Mouse (Mus musculus) limb, embryonic 14.5 days (tissue): Measurements from ENCODE around the gene Fam120b. TPM values are rescaled to one million over a fixed set of nuclear protein-coding genes. Genes with fewer than 3 reads are reported as not detected.

ENCODE experiments used
- ATAC-seq: fragments of 200-750 bp; cut with Nextera tagmentation; 2 replicates; pipeline ENCODE4 v1.8.0; 2017; ENCODE audit warnings: low read depth, moderate number of reproducible peaks, moderate TSS enrichment; ENCODE audit not compliant: low FRiP score
- DNase-seq: peaks from one replicate; pipeline ENCODE4 v3.0.0-alpha.2; 2015; ENCODE audit warnings: low spot score
- H3K27ac ChIP-seq: fragments of 300-500 bp; sonication (generic); replicated peaks from 2 replicates; pipeline ENCODE4 v1.5.1; 2014; ENCODE audit warnings: low read depth, mild to moderate bottlenecking, low read length, moderate library complexity, mixed read lengths
- H3K27me3 ChIP-seq: fragments of 300-500 bp; sonication (generic); 2 replicates; pipeline ENCODE4 v1.6.1; 2014; ENCODE audit warnings: low read length, mixed read lengths; ENCODE audit not compliant: control insufficient read depth, insufficient read depth
- H3K36me3 ChIP-seq: fragments of 300-500 bp; sonication (generic); 2 replicates; pipeline ENCODE4 v1.6.1; 2014; ENCODE audit warnings: mild to moderate bottlenecking, low read length, moderate library complexity, mixed read lengths; ENCODE audit not compliant: control insufficient read depth, insufficient read depth
- H3K4me1 ChIP-seq: fragments of 300-500 bp; sonication (generic); 2 replicates; pipeline ENCODE4 v1.6.1; 2014; ENCODE audit warnings: antibody characterized with exemption, low read length, mixed read lengths; ENCODE audit not compliant: control insufficient read depth, insufficient read depth
- H3K4me2 ChIP-seq: fragments of 300-500 bp; sonication (generic); replicated peaks from 2 replicates; pipeline ENCODE4 v1.6.1; 2014; ENCODE audit warnings: low read depth, mild to moderate bottlenecking, low read length, moderate library complexity; ENCODE audit not compliant: severe bottlenecking
- H3K4me3 ChIP-seq: fragments of 300-500 bp; sonication (generic); replicated peaks from 2 replicates; pipeline ENCODE4 v1.5.1; 2014; ENCODE audit warnings: low read length
- H3K9ac ChIP-seq: fragments of 300-500 bp; sonication (generic); 2 replicates; pipeline ENCODE4 v1.6.1; 2014; ENCODE audit warnings: mild to moderate bottlenecking, low read depth, low read length, moderate library complexity; ENCODE audit not compliant: severe bottlenecking
- H3K9me3 ChIP-seq: fragments of 300-500 bp; sonication (generic); 2 replicates; pipeline ENCODE4 v1.6.1; 2016; ENCODE audit warnings: low read length; ENCODE audit not compliant: control insufficient read depth
- POLR2A ChIP-seq: fragments of 200-500 bp; IDR thresholded peaks from 2 replicates; pipeline ENCODE4 v1.8.0; 2012; ENCODE audit warnings: inconsistent platforms, mild to moderate bottlenecking, moderate library complexity, borderline replicate concordance; ENCODE audit not compliant: insufficient read depth, insufficient read length; ENCODE audit errors: extremely low read depth
- WGBS: fragments of 180-500 bp; shearing (Covaris S2); extraction: QIAGEN DNeasy Blood & Tissue Kit; methylation state at CpG from one replicate; pipeline ENCODE4 v1.1.7; 2014; 5-methylcytosine and 5-hydroxymethylcytosine counted together
- polyA plus RNA-seq, 2 experiments: library from polyadenylated mRNA; depleted of rRNA in 1 of 2; stranded (reverse) in 1 of 2; unstranded in 1 of 2; fragments of >200 nt; fragmentation: Nextera tagmentation in 1 of 2; extraction: Ambion mirVana in 1 of 2; gene quantifications; 2 replicates each; pipeline versions ENCODE4 v1.2.1 to v1.2.3; 2012 to 2014

Fam120b gene
- polyA plus RNA-seq, 2 experiments, result 18.9 to 25.7 TPM

- Histone ChIP-seq H3K4me2 (no peak overlapping the region), H3K4me3 (no peak overlapping the region), H3K27me3 (no peaks in the 10 kb centered on the region), H3K9ac (no peak overlapping the region), H3K27ac (no peak overlapping the region), H3K9me3 (no peaks in the 10 kb centered on the region), H3K36me3 (no peaks in the 10 kb centered on the region), H3K4me1 (no peaks in the 10 kb centered on the region)
- DNase-seq, result no peak
- no peak for ATAC-seq
- no peak for TF ChIP-seq POLR2A
- 65% methylated on average over 5 of the region's 5 CpGs for WGBS
Measured at GRCm38 (mm10) chr17:15356526-15356925, 39.5 kb upstream of the Fam120b start.

- DNase-seq, result peak; percentile 38
- no peak for TF ChIP-seq POLR2A
- no peaks in the 10 kb centered on the region for H3K36me3 ChIP-seq
- WGBS, result 61% methylated on average over 3 of the region's 3 CpGs
- no peak for ATAC-seq
- H3K27me3 ChIP-seq, result no peaks in the 10 kb centered on the region
- no peak overlapping the region for H3K4me3 ChIP-seq
- no peak overlapping the region for H3K9ac ChIP-seq
- no peak overlapping the region for H3K27ac ChIP-seq
- no peaks in the 10 kb centered on the region for H3K4me1 ChIP-seq
- no peaks in the 10 kb centered on the region for H3K9me3 ChIP-seq
- no peak overlapping the region for H3K4me2 ChIP-seq
Measured at GRCm38 (mm10) chr17:15357071-15357470, 38.9 kb upstream of the Fam120b start.

DNA sequence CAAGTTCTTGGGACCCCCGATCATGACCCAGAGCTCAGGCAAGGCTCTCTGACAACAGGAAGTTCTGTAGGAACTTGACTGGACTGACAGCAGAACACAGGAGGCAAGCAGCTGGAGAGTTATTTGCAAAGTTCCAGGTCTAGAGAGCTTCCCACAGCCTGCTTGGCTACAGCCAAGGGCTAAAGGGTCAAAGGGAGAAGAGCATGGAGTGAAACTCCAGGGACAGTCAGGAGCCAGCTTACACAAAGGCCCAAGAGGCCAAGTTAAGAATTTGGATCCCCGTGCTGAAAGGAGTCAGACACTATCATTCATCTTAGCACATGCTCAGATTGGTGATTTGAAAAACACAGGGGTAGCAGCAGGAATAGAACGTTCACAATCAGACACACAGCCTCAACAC lies 32.3 kb upstream of the Fam120b start:
- no peak for DNase-seq

DNA sequence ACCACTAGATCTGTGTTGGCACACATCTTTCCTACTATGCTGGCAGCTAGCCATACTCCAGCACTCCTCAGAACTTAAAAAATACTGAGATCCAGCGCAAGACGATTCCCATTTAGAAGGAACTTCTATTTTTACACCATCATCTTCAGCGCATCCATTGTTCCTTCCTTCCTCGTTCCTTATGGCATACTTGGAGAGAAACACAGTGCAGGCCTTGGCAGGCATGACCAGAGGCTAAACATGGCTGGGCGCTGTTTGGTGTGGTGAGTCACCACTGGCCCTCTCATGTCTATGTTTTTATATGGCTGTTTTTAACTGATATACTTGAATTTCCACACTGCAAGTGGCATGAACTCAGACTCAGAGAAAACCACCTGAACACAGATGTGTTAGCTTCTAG lies 30.4 kb upstream of the Fam120b start:
- no peak overlapping the region for H3K4me2 ChIP-seq
- no peaks in the 10 kb centered on the region for H3K4me1 ChIP-seq
- no peak overlapping the region for H3K27ac ChIP-seq
- no peak for TF ChIP-seq POLR2A
- H3K4me3 ChIP-seq, result no peak overlapping the region
- ATAC-seq (no peak), DNase-seq (no peak)
- no peaks in the 10 kb centered on the region for H3K9me3 ChIP-seq
- H3K9ac ChIP-seq, result no peak overlapping the region
- no peaks in the 10 kb centered on the region for H3K27me3 ChIP-seq
- 74% methylated on average over 5 of the region's 5 CpGs for WGBS
- no peaks in the 10 kb centered on the region for H3K36me3 ChIP-seq

More for the DNA sequence above, 32.3 kb upstream of the Fam120b start:
- Histone ChIP-seq H3K27me3 (no peaks in the 10 kb centered on the region), H3K36me3 (no peaks in the 10 kb centered on the region), H3K4me2 (no peak overlapping the region), H3K4me1 (no peaks in the 10 kb centered on the region), H3K9ac (no peak overlapping the region), H3K27ac (no peak overlapping the region), H3K4me3 (no peak overlapping the region), H3K9me3 (no peaks in the 10 kb centered on the region)
- TF ChIP-seq POLR2A, result no peak
- 73% methylated on average over 3 of the region's 3 CpGs for WGBS
- ATAC-seq, result no peak

- WGBS, result 91% methylated on average over 14 of the region's 14 CpGs
- Histone ChIP-seq H3K4me1 (no peaks in the 10 kb centered on the region), H3K9ac (no peak overlapping the region), H3K9me3 (no peaks in the 10 kb centered on the region), H3K4me2 (no peak overlapping the region), H3K36me3 (no peaks in the 10 kb centered on the region), H3K27ac (no peak overlapping the region), H3K27me3 (peaks cover 25% of the 10 kb centered on the region), H3K4me3 (no peak overlapping the region)
- no peak for ATAC-seq
- no peak for DNase-seq
- TF ChIP-seq POLR2A, result no peak
Measured at GRCm38 (mm10) chr17:15370401-15370800, 25.6 kb upstream of the Fam120b start.
